Mouse (Mus musculus): ENCODE data around the gene Ppp1r12a.

- TF ChIP-seq EP300 (IDR thresholded peaks at IDR 0.05) = no peak
- TF ChIP-seq CTCF (IDR thresholded peaks at IDR 0.05) = no peak
Observed at GRCm38 (mm10) chr10:108119416-108119815, 42.6 kb upstream of the Ppp1r12a start.
